Mouse (Mus musculus) erythroid progenitor cell, adult 5-6 weeks (primary cell): ENCODE results near the gene Bcl2l13. TPM values are rescaled to one million over a fixed set of nuclear protein-coding genes. Genes with fewer than 3 reads are reported as not detected.
A peak's percentile ranks its signal among the peaks of the same experiment; 100 is the strongest.
"Not testable (repeated sequence)": the region's sequence is repeated elsewhere in the genome, so short reads cannot be mapped to it uniquely, and the experiment has no call there.

Source experiments
- ATAC-seq: replicated peaks from 2 replicates; pipeline ENCODE4 v1.8.0; 2016; ENCODE audit warnings: moderate number of reproducible peaks, mild to moderate bottlenecking, moderate TSS enrichment, inconsistent platforms; ENCODE audit not compliant: poor library complexity, low FRiP score, severe bottlenecking
- total RNA-seq, 2 experiments: library from RNA; stranded (forward) in 1 of 2; stranded (reverse) in 1 of 2; fragments of 150-400 nt in 1 of 2; fragments of 186-747, 209-891 nt in 1 of 2; gene quantifications; 2 replicates each; pipeline versions ENCODE4 v1.2.3 to v1.2.4; 2015 to 2017; ENCODE audit warnings: low replicate concordance in 2 of 2

The Bcl2l13 gene
- total RNA-seq (2015; ENCODE audit: low replicate concordance) (41.8 and 60.8 TPM in 2 replicates), total RNA-seq (2017; ENCODE audit: low replicate concordance) (36.0 and 47.5 TPM in 2 replicates)

DNA sequence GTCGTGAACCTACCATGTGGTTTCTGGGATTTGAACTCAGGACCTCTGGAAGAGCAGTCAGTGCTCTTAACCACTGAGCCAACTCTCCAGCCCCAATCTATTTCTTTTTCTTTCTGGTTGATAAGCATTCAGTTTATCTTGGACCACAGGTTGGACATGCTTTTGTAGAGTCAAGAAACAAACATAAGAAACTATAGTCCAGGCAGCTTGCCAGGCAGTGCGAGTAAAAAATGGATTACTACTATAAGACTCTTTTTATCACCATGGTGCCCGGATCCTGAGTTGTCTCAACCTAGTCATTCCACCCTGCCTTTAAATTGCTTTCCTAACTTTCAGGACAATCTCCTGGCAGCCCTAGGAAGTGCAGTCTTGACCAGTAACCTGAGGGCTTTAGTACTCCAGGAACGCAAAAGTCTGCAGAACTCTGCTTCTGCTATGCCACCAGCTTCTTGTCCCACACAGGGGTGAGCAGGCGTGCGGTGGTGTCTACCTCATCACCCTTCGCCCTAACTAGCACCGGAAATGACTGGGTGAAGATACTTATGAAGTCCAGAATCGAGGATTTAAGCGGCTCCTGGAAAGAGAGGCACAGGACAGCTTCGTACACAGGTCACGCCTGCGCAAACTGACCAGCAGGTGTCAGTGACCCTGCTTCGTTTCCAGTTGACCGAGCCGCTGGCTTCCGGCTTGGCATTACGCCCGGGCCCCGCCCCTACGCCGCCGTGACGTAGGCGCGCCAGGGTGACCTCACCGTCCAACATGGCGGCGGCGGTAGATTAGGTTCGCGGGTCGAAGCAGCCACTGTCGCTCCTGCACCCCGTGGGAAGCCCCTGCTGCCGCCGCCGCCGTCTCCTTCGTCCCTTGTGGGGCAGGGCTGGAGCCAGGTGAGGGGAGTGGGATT, at the start of gene Bcl2l13:
Gene Bcl2l13 (plus strand): TSS at position 739 of the 901 bp plus-strand sequence.
- ATAC-seq = peak; percentile 83

DNA sequence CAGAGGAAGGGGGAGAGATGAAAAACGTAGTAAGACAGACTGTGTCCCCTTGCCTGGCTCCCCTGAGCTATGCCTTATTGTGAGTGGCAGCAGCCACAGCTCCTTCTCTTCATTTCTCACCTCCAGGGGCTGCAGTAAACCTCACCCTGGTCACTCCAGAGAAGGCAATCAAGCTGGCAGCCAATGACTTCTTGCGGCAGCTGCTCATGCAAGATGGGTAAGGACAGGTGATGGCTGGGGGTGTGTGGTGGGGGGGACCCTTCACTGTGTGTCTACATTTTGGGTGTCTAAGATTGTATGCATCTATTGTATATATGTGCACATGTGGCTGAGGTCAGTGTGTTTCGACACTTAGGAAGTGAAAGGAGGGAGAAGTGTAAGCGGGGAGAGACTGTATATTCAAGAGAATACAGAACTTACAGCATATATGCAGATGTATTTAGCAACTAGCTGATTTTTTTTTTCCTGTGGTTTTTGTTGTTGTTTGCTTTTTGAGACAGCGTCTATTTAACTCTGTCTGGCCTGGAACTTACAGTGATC, 47.9 kb upstream of the Bcl2l13 start:
- no peak for ATAC-seq

DNA sequence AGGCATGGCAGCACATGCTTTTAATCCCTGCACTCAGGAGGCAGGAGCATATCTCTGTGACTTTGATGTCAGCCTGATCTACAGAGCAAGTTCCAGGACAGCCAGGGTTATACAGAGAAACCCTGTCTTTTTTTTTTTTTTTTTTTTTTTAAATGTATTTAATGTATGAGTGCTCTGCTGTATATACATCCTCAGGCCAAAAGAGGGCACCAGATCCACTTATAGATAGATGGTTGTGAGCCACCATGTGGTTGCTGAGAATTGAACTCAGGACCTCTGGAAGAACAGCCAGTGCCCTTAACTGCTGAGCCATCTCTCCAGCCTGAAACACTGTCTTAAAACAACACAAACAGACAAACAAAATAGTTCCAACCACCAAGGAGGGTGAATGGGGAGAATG, 47.1 kb upstream of the Bcl2l13 start:
- no peak for ATAC-seq

DNA sequence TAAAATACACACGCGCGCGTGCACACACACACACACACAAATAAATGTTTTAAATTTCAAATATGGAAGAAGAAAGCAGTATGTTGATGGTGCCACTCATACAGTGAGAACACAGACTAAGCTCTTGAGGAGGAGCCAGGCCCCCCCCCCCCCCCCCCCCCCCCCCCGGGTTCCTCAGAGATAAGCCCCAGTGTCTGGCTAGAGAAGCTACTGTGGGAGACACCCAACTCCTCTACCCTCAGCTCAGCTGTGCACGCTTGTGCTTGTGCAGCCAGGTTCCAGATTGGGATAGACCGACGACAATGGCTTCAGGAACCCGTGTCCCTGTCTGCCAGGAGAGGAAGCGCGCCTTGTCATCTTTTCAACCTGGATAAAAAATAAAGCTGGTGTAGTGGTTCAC, 45.9 kb upstream of the Bcl2l13 start:
- no peak for ATAC-seq

DNA sequence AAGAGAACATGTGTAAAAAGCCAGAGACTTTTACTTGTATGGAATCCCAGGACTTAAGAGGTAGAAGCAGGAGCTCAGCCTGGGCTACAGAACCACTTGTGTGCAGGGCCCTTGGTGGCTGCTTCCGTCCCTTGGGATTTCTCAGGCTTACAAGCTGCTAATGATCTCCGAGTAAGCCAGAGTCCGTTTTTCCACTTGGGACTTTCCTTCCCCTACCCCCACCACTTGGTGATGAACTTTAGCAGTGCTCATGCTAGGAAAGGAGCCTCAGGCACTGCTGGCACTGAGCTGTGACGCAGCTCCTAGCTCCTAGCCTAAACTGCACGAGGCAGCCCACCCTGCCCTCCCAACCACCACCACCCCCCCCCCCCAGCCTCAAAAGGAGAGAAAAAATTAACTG, 45.3 kb upstream of the Bcl2l13 start:
- no peak for ATAC-seq

DNA sequence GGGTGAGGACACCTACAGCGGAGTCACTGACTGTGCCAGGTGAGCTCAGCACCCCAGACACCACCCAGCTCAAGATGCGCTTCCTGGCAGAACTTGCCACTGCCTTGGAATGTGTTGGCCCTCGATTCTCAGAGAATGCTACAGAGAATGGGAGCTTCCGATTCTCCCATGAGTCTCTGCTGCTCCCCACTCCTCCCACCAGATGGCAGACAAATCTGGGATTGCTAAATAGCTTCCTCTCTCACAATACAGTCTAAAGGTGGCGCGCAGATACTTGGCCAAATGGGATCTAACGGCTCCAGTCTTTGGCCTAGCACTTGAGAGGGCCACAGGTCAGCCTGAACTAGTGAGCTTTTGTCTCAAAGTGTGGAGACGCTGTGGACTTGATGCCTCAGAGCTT, 43.1 kb upstream of the Bcl2l13 start:
- no peak for ATAC-seq

DNA sequence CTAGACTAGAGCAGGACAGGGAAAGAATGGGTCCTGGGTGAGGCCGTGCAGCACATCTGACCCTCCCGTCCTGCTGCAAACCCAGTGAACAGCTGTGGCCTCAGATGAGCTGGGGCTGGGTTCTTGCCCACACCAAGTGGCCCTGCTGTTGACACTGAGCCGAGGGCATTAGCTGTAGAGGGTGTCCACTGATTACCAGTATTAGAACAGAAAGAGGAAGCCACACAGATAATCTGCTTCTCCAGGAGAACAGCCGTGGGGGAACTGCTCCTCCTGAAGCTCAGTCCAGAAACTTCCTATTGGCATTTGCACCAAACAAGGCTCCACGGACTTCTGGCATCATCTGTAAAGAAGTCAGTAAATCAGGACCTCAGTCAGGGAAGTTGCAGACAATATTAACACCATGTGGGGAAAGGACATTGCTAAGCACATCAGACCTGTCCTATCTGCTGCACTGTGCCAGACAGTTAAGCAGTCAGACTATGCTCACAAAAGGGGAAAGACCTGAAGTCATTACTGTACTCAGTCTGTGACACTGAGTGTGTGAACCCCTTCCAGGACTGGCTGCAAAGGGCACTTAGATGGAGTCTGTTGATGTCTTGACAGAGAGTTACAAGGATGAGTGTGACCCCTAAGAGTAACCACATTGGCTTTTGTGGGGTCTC, 40.5 kb upstream of the Bcl2l13 start:
- no peak for ATAC-seq

DNA sequence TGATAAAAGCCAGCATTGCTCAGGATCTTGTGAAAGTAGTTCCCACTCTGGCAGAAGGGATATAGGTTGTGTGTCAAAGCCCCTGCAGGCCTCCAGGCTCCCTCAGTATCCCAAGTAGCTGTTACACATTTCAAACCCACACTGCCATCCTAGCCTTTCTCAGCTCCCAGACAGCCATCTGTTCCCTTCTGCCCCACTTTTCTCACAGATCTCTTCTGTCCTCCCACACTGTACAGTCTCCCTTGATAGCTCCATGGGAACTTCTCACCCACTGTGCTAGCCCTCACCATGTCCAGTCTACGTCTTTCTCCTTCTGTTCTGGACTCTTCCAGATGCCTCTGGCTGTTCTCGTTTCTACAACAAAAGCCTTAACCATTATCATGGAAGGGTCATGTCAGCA, 39.9 kb upstream of the Bcl2l13 start:
- ATAC-seq = no peak

DNA sequence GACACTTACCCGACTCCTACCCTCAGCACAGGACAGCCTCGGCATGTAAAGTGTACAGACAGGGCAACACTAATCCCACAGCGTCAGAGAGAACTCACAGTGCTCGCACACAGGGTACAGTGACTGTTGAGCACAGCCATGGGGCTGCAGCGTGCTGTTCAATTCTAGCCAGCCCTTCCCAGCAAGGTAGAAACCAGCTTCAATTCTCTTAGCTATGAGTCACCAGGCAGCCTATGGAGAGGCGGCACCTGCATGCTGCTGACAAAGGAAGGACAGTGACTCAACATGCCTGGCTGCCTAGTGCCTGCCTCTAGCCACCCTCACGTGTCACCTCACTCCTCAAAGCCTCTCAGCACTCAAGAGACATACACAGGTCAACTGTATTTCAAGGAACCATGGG, 38.0 kb upstream of the Bcl2l13 start:
- ATAC-seq = no peak

DNA sequence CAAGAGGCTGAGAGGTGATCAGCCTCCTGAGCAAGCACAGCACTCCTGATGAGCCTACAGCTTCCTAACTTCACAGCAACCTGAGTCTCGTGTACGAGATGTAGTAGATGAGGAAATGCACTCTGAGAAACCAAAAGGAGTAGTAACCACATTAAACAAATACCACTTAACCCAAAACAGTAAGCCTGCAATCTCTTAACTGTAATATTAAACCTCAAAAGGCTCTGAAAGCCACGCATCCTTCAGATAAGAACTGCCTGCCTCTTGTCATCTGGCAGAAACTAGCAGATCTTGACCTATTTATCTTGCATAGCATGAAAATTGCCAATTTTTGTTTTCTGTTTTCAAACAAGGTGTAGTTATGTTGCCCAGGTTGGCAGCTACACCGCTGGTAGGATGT, 37.1 kb upstream of the Bcl2l13 start:
- no peak for ATAC-seq

DNA sequence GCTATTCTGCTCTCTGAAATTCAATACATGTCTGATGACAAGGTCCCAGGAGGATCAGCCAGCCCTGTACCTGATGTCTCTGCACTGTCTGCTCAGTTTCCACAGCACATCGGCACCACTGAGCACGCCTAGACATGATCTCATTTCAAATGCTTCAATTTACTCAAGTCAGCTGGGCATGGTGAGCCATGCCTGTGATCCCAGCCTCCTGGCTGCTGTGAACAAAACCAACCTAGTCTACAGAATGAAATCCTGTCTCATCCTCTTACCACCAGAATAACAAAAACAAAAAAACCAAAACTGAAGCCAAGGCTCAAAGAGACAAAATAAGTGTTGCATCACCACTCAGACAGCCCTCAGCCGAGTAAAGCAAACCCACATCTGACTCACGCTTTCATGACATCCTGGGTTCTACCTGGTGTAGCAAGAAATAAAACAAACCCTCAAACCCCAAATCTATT, 36.4 kb upstream of the Bcl2l13 start:
- ATAC-seq = no peak

DNA sequence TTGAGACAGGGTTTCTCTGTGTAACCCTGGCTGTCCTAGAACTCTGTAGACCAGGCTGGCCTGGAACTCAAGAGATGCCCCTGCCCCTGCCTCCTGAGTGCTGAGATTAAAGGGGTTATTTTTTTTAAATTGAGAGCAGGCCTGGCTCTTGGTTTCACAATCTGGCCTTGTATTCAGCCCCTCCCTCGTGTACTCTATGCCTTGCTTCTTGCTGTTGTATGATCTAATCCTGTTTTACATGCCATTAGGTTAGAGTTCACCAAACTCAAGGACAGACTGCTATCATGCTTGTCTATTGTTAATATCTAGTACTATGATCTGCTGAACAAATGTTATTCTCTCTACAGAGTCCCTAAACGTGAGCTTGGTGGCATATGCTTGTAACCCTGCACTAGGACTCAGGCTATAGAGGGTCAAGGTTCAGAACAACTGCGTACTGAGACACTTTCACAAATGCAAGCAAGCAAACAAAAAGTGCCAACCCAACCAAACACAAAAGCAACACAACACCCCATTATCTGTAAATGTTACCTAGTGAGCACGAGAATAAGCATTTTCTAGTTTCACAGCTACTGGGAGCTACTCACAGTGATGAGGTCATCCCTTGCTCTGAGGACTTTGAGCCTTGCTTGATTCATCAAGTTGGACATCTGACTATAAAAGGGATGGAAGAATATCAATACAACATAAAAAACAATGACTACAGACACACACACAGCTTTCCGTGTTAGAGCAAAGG, 28.8 kb upstream of the Bcl2l13 start:
- no peak for ATAC-seq

DNA sequence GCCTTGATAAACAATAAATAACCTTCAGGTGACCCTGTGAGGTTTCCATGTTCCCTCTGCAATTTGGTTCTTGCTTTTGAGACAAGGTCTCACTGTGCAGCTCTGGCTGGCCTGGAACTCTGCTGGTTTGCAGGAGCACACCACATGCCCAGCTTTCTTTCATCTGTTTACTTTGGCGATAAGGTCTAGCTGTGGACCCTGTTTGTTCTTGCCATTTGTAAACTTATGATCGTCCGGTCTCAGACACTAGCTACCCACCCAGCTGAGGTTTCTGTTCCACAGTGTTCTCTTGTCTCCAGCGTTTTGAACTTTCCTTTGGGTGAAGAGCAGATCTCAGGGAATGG, 28.3 kb upstream of the Bcl2l13 start:
- no peak for ATAC-seq

DNA sequence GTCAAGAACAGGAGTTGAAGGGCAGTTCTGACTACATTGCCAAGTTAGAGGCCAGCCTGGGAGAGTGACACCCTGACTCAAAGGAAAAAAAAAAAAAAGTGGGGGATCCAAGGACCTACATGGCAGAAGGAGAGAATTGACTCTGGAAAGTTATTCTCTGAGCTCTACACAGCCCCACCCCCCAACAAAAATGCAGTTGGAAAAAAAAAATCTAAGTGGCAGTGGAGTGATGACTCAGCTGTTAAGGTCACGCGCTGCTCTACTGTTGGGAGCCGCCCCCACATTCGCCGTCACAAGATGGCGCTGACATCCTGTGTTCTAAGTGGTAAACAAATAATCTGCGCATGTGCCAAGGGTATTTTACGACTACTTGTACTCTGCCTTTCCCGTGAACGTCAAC, 24.0 kb upstream of the Bcl2l13 start:
- not testable (repeated sequence) for ATAC-seq

DNA sequence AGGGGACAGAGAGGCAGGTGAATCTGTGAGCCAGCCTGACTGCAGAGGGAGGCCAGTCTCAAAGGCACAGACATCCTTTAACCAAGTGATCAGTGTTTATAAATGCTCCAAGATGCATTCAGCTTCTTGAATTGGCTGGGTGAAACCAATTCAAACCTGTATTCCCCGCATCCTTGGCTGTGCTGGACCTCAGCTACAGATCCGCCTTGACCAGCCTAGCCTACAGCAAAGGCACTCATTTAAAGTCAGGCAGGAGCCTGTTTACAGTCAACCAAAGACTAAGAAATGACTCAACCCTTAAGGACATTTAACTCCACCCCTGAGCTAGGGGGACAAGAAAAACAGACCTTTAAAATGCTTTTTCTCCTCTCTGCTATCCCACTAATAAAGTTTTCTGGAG, 16.7 kb upstream of the Bcl2l13 start:
- no peak for ATAC-seq

DNA sequence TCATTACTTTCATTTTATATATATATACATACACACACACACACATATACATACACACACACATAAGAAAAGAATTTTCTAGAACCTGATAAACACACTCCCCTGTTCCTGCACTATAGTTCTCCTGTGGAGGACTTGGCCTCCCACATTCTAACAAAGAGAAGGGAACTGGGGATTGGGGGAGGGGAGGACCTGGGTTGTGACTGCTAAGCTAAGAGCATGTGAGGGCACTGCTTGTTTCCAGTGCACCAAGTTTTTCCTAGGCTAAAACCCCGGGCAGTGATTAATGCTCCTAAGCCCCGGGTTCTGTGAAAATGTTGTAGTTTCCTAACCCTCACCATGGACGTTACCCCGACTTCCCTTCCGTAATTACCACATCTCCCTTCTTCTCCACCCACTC, 15.9 kb upstream of the Bcl2l13 start:
- no peak for ATAC-seq

DNA sequence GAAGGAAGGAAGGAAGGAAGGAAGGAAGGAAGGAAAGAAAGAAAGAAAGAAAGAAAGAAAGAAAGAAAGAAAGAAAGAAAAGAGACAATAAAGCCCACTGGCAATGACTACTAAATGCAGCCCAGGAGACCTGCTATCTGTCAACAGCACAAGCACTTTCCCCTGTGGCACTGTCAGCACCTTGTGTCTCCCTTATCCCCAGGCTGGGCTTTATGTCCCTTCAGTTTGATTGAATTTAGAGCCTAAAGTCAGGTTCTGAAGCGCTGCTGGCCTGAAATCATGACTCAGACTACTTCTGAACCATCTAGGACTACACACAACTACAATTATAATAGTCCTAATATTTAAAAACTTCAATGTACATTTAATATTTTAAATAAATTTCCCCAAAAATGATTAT, 15.1 kb upstream of the Bcl2l13 start:
- 0 out of 2 replicates have a peak, but pooled peaks have one; percentile 40 for ATAC-seq

DNA sequence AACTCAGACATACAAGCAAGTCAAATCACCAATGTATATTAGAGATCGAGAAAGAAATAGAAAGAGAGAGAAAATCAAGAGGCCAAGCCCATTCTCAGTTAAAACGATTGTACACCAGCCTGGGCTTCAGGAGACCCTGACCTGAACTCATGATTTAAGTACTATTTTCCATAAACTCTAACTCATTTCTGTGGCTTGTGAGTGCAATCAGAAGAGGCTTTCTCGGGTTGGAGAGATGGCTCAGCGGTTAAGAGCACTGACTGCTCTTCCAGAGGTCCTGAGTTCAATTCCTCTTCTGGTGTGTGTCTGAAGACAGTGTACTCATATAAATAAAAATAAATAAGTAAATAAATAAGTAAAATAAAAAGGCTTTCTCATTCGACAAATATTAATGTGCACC, 14.3 kb upstream of the Bcl2l13 start:
- no peak for ATAC-seq

DNA sequence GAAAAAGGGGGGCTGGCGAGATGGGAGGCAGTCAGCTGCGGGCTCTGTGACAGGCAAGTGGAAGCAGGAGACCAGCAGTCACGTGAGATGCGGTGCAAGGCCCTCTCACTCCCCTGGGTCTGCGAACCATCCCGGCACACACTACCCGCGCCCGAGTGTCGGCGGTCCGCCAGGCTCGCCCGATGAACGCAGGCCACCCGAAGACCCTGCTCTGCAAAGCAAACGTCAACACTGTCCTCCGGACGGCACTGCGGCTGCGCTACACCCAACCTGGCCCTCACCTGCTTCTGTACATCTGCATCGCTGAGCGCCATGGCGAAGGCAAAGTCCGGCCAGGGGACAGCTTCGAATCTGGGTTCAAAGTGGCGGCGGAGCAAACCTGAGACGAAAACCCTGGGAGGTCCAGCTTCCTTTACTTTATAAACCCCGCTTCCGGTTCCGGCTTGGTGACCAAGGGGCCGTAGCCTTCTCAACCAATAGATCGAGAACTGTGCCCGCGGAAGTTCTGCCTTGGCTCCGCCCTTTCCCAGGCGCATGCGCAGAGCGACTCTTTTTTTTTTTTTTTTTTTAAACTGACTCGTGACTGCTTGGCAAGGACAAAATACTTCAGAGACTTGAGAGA, 13.6 kb upstream of the Bcl2l13 start, which contains the start of gene Atp6v1e1:
Gene Atp6v1e1 (minus strand): TSS at position 487 of the 622 bp plus-strand sequence.
- ATAC-seq = peak; percentile 96
